Mouse (Mus musculus) lung, embryonic 14.5 days (tissue): ENCODE results near the gene Rhob. TPM values are rescaled to one million over a fixed set of nuclear protein-coding genes. Genes with fewer than 3 reads are reported as not detected.

Source experiments
- ATAC-seq: fragments of 200-750 bp; cut with Nextera tagmentation; 2 replicates; pipeline ENCODE4 v1.8.0; 2017; ENCODE audit warnings: mild to moderate bottlenecking, moderate TSS enrichment, moderate library complexity; ENCODE audit not compliant: insufficient read depth
- DNase-seq: peaks from one replicate; pipeline ENCODE4 v3.0.0-alpha.2; 2015
- H3K27ac ChIP-seq: fragments of 300-500 bp; sonication (generic); 2 replicates; pipeline ENCODE4 v1.5.1; 2014; ENCODE audit warnings: low read depth, mild to moderate bottlenecking, moderate library complexity
- H3K27me3 ChIP-seq: fragments of 300-500 bp; sonication (generic); 2 replicates; pipeline ENCODE4 v1.6.1; 2014; ENCODE audit warnings: low read length, control low read depth; ENCODE audit not compliant: insufficient read depth
- H3K36me3 ChIP-seq: fragments of 300-500 bp; sonication (generic); 2 replicates; pipeline ENCODE4 v1.6.1; 2014; ENCODE audit warnings: control low read depth; ENCODE audit not compliant: insufficient read depth
- H3K4me1 ChIP-seq: fragments of 300-500 bp; sonication (generic); 2 replicates; pipeline ENCODE4 v1.6.1; 2014; ENCODE audit warnings: antibody characterized with exemption, control low read depth; ENCODE audit not compliant: insufficient read depth
- H3K4me2 ChIP-seq: fragments of 300-500 bp; sonication (generic); 2 replicates; pipeline ENCODE4 v1.6.1; 2014; ENCODE audit warnings: mild to moderate bottlenecking
- H3K4me3 ChIP-seq: fragments of 300-500 bp; sonication (generic); 2 replicates; pipeline ENCODE4 v1.5.1; 2014; ENCODE audit warnings: low read depth, low read length
- H3K9ac ChIP-seq: fragments of 300-500 bp; sonication (generic); 2 replicates; pipeline ENCODE4 v1.6.1; 2014
- H3K9me3 ChIP-seq: fragments of 300-500 bp; sonication (generic); 2 replicates; pipeline ENCODE4 v1.6.1; 2016; ENCODE audit warnings: low read depth, low read length, control low read depth
- CTCF ChIP-seq: IDR thresholded peaks from 2 replicates; pipeline ENCODE4 v1.5.1; 2016; ENCODE audit warnings: antibody characterized with exemption, low read depth
- WGBS: fragments of 180-500 bp; shearing (Covaris S2); extraction: QIAGEN DNeasy Blood & Tissue Kit; methylation state at CpG from one replicate; pipeline ENCODE4 v1.1.7; 2014; 5-methylcytosine and 5-hydroxymethylcytosine counted together
- polyA plus RNA-seq: library from polyadenylated mRNA; unstranded; fragments of >200 nt; fragmentation: Nextera tagmentation; extraction: Ambion mirVana; gene quantifications from 2 replicates; pipeline ENCODE4 v1.2.1, GENCODE M21; 2014

The Rhob gene
- polyA plus RNA-seq, 1 experiment from 2014 or later = 66.5 TPM

DNA sequence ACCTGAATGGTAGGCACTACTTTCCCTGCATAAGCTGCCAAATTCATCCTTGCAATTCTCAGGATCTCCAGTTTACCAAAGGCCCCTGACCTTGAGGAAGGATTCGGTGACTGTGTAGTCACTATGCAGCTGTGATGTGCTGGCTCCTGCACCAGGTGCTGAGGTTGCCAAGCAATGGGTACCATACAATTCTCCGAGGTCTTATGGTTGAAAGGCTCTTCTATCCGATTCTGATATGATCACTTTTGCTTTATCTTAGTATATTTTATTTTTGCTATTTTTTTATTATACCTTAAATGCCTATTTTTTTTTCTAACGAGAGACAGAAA is 11.2 kb downstream of the Rhob start:
- H3K4me2 ChIP-seq = no peak overlapping the region
- H3K27ac ChIP-seq = peak overlapping the region; percentile 58; the same call in 1 of the 2 replicates
- no peaks in the 10 kb centered on the region for H3K9me3 ChIP-seq
- no peak for DNase-seq
- no peaks in the 10 kb centered on the region for H3K27me3 ChIP-seq
- H3K4me3 ChIP-seq = no peak overlapping the region
- peaks cover 20% of the 10 kb centered on the region for H3K4me1 ChIP-seq
- H3K9ac ChIP-seq = no peak overlapping the region
- no peak for TF ChIP-seq CTCF
- WGBS = 74% methylated on average over 4 of the region's 4 CpGs
- H3K36me3 ChIP-seq = no peaks in the 10 kb centered on the region
- ATAC-seq = no peak

- TF ChIP-seq CTCF = no peak
- 58% methylated on average over 5 of the region's 5 CpGs for WGBS
These were observed 11.7 kb downstream of the Rhob start for GRCm38 (mm10) chr12:8487959-8488651.

DNA sequence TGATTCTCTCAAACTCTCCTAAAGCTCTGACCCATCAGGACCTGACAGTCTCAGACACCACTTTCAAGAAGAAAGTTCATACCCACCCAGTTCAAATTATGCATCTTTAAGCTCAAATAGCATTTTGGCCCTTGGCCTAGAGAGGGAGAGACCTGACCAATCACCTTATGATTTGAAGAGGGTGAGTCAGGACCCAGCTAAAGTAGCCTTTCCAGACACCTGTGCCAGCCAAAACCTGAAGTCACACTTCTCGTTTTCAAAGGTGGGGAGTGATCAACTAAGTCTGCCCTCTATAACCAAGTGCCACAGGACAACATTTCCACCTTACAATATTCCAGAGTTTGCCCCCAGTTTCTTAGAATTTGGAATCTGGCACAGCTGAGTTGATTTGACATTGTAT is 12.5 kb downstream of the Rhob start:
- no peaks in the 10 kb centered on the region for H3K9me3 ChIP-seq
- H3K9ac ChIP-seq = no peak overlapping the region
- ATAC-seq (no peak), DNase-seq (no peak)
- H3K4me2 ChIP-seq = no peak overlapping the region
- no peaks in the 10 kb centered on the region for H3K36me3 ChIP-seq
- no peak overlapping the region for H3K27ac ChIP-seq
- H3K4me3 ChIP-seq = no peak overlapping the region
- H3K27me3 ChIP-seq = no peaks in the 10 kb centered on the region
- no peak for TF ChIP-seq CTCF
- WGBS = 51% methylated on average over 1 of the region's 1 CpGs
- peaks cover 20% of the 10 kb centered on the region for H3K4me1 ChIP-seq

More at GRCm38 (mm10) chr12:8487959-8488651, 11.7 kb downstream of the Rhob start:
- no peaks in the 10 kb centered on the region for H3K27me3 ChIP-seq
- ATAC-seq (peak; percentile 57), DNase-seq (peak; percentile 77)
- H3K9ac ChIP-seq = no peak overlapping the region
- no peaks in the 10 kb centered on the region for H3K36me3 ChIP-seq
- no peak overlapping the region for H3K4me3 ChIP-seq
- H3K4me2 ChIP-seq = no peak overlapping the region
- H3K9me3 ChIP-seq = no peaks in the 10 kb centered on the region
- H3K4me1 ChIP-seq = peaks cover 20% of the 10 kb centered on the region
- peak overlapping the region; percentile 58; the same call in 1 of the 2 replicates for H3K27ac ChIP-seq

DNA sequence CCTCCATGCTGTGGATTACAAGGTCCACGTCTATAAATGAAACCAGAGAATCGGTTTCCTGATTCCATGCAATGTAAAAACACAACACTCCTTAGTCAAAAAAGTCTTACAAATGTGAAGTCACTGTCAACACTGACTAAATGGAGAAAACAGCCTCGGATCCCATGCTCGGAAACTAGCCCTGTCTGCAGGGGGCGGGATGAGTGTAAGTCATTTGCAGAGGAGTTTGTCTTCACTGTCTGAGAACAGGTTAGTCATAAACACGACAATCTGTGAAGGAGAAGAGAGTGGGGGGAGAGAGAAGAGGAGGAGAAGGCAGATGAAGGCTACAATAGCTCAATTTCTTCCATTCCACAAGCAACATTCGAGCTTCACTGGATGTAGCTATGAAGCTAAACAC is 14.6 kb downstream of the Rhob start:
- Histone ChIP-seq H3K36me3 (no peaks in the 10 kb centered on the region), H3K4me2 (no peak overlapping the region), H3K9me3 (no peaks in the 10 kb centered on the region), H3K4me1 (peaks cover 14% of the 10 kb centered on the region), H3K9ac (no peak overlapping the region), H3K4me3 (no peak overlapping the region), H3K27ac (no peak overlapping the region), H3K27me3 (no peaks in the 10 kb centered on the region)
- 75% methylated on average over 7 of the region's 7 CpGs for WGBS
- ATAC-seq (no peak), DNase-seq (no peak)
- TF ChIP-seq CTCF = no peak

DNA sequence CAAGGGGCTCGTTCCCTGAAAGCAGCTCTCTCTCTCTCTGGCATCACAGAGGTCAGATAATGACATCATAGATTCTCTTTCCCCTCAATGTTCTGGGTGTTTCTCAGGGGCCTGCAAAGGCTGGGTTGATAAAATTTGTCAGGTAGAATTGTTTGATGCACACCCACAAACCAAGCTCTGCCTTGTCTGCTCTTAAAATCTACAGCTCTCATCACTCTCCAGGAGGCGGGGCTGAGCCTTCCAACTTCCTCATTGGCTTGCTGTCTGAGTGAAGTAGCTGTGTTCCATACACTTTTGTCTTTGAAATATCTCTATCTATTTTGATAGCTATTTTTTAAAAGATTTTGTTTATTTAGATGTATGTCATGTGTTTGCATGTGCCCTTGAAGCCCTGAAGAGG is 17.6 kb downstream of the Rhob start:
- DNase-seq (no peak), ATAC-seq (no peak)
- Histone ChIP-seq H3K4me1 (no peaks in the 10 kb centered on the region), H3K4me3 (no peak overlapping the region), H3K9ac (no peak overlapping the region), H3K27ac (no peak overlapping the region), H3K4me2 (no peak overlapping the region), H3K36me3 (no peaks in the 10 kb centered on the region), H3K27me3 (no peaks in the 10 kb centered on the region), H3K9me3 (no peaks in the 10 kb centered on the region)
- 70% methylated on average over 2 of the region's 2 CpGs for WGBS
- no peak for TF ChIP-seq CTCF

DNA sequence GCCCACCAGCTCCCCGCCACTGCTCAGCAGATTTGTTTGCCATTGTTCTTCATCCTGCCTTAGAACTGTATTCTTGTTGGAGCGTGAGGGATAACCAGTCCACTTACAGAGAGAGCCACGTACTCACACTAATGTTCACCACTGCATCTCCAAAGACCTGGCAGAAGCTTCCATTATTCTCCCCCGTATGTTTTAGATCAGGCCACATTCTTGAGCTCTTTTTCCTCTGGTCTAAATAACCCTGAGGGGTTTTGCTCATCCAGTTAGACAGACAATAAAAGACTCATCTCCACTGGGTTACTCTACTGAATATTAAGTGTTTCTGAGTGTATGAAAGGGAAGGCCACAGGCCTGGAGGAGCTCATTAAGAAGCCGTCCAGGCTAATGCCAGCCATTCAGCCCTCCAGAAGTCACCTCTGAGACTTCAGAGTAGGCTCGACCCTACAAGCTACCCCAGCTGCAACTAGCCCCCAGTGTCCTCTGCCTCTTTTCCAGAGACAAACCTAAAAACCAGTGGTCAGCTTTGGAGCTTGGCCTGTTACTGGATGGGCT is 24.9 kb downstream of the Rhob start:
- H3K9me3 ChIP-seq = no peaks in the 10 kb centered on the region
- H3K4me2 ChIP-seq = no peak overlapping the region
- H3K4me1 ChIP-seq = peaks cover 8% of the 10 kb centered on the region; the same call in 1 of the 2 replicates
- ATAC-seq (no peak), DNase-seq (no peak)
- H3K4me3 ChIP-seq = no peak overlapping the region
- H3K27ac ChIP-seq = no peak overlapping the region
- no peak for TF ChIP-seq CTCF
- no peaks in the 10 kb centered on the region for H3K36me3 ChIP-seq
- WGBS = 65% methylated on average over 6 of the region's 6 CpGs
- no peak overlapping the region for H3K9ac ChIP-seq
- H3K27me3 ChIP-seq = no peaks in the 10 kb centered on the region

DNA sequence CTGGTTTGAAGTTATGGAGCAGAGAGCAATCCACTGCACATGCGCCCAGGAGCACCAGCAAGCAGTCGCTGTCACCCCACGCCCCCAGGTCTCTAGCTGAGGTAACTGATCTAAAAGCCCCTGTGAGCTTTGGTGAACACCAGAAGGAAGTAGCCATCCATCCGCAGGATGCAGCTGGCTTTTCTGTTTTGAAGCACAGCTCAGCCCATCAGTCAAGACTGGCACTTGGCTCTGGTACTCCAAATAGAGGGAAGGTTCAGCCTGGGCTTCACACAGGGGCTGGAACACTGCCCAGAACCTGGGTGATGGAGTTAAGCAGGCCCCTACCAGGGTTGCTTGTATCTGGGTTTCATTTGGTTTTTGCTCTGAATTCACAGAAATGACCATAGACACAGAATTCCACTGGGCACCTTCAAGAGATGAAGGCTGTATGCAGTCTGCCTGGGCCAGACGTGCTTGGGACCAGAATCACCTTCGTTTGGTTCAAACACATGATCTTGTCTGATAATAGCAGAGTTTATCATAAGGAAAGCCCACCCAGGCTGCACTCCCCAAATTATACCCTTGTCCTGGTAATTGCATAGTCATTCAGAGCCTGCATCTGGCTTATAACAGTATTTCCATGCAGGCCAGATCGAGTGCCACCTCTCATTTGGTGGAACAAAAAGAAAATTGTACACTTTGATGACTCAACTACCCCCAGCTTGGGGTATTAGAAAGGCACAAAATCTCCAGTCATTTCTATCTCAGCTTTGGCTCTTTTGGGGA is 27.0 kb downstream of the Rhob start:
- Histone ChIP-seq H3K27ac (no peak overlapping the region), H3K9me3 (no peaks in the 10 kb centered on the region), H3K27me3 (no peaks in the 10 kb centered on the region), H3K4me1 (peaks cover 13% of the 10 kb centered on the region; the same call in 1 of the 2 replicates), H3K4me2 (no peak overlapping the region), H3K9ac (no peak overlapping the region), H3K36me3 (no peaks in the 10 kb centered on the region), H3K4me3 (no peak overlapping the region)
- WGBS = 48% methylated on average over 7 of the region's 7 CpGs
- DNase-seq = peak; percentile 92
- TF ChIP-seq CTCF = no peak
- ATAC-seq = peak; percentile 85
